Mouse (Mus musculus) cerebellum, adult 11 months (tissue): Measurements from ENCODE around the gene Gm45021.

Source experiments
- DNase-seq: peaks from one replicate; pipeline ENCODE4 v3.0.0; 2022

Gene Gm45021

GRCm38 (mm10) chr6:48589194-48589750 is at the start of gene Gm45021:
Gene Gm45021, plus strand, starts transcription at chr6:48589610.
- no peak for DNase-seq

- DNase-seq: peak; percentile 37
Measured at GRCm38 (mm10) chr6:48539860-48540259, 49.5 kb upstream of the Gm45021 start.

GRCm38 (mm10) chr6:48540721-48541120 is 48.7 kb upstream of the Gm45021 start:
- no peak for DNase-seq

- DNase-seq: no peak
Measured at GRCm38 (mm10) chr6:48541560-48542450, 47.6 kb upstream of the Gm45021 start.

- DNase-seq: no peak
Measured at GRCm38 (mm10) chr6:48542631-48543030, 46.8 kb upstream of the Gm45021 start.

- no peak for DNase-seq
Measured at GRCm38 (mm10) chr6:48545251-48545650, 44.2 kb upstream of the Gm45021 start.

- no peak for DNase-seq
Measured at GRCm38 (mm10) chr6:48546271-48546670, 43.1 kb upstream of the Gm45021 start.

- DNase-seq: no peak
Measured at GRCm38 (mm10) chr6:48546858-48547257, 42.6 kb upstream of the Gm45021 start.

GRCm38 (mm10) chr6:48548314-48548713 is 41.1 kb upstream of the Gm45021 start:
- DNase-seq: no peak

- no peak for DNase-seq
Measured at GRCm38 (mm10) chr6:48552918-48553317, 36.5 kb upstream of the Gm45021 start.

GRCm38 (mm10) chr6:48553819-48554218 is 35.6 kb upstream of the Gm45021 start:
- no peak for DNase-seq

GRCm38 (mm10) chr6:48554280-48555103 is 34.9 kb upstream of the Gm45021 start, which contains the start of gene Lrrc61:
Gene Lrrc61, plus strand, starts transcription at chr6:48554796.
- DNase-seq: peak; percentile 97

GRCm38 (mm10) chr6:48555104-48555890 is 34.1 kb upstream of the Gm45021 start:
- DNase-seq: peak; percentile 60

- DNase-seq: no peak
Measured at GRCm38 (mm10) chr6:48555956-48556355, 33.5 kb upstream of the Gm45021 start.

- DNase-seq: no peak
Measured at GRCm38 (mm10) chr6:48565693-48566310, 23.6 kb upstream of the Gm45021 start.

- peak; percentile 43 for DNase-seq
Measured at GRCm38 (mm10) chr6:48566312-48566711, 23.1 kb upstream of the Gm45021 start.

GRCm38 (mm10) chr6:48568036-48568984 is 21.1 kb upstream of the Gm45021 start:
- peak; percentile 56 for DNase-seq

GRCm38 (mm10) chr6:48569065-48569807 is 20.2 kb upstream of the Gm45021 start:
- DNase-seq: no peak

- no peak for DNase-seq
Measured at GRCm38 (mm10) chr6:48572014-48572413, 17.4 kb upstream of the Gm45021 start.

GRCm38 (mm10) chr6:48572572-48573061 is 16.8 kb upstream of the Gm45021 start, which contains the start of gene Rarres2:
Gene Rarres2, minus strand, starts transcription at chr6:48572789.
- DNase-seq: no peak
